Mouse (Mus musculus) adrenal gland, adult (tissue): ENCODE results near the gene Scgb1c1.
"Not testable (repeated sequence)": the region's sequence is repeated elsewhere in the genome, so short reads cannot be mapped to it uniquely, and the experiment has no call there.

ENCODE experiments used
- DNase-seq, 2 experiments: peaks; one replicate each; pipeline ENCODE4 v3.0.0; 2022 to 2023; ENCODE audit warnings: low spot score in 1 of 2; ENCODE audit not compliant: inconsistent age in 2 of 2

Scgb1c1 gene

DNA sequence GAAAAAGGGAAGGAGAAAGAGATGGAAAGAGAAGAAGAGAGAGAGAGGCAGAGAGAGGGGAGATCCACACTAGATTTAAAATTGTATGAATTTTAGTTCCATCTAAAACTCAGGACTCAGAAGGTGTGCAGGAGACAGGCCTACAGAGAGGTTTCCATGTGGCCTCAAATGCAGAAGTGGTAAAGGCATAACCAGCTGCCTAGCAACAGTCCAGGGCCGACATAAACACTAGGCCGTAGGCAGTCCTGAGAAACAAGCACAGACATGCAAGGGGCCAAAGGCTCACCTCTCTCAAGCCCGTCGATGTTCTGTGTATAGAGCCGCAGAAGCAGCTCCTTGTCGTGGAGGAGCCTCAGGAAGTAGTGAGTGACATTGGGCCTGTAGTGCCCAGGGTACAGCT is 32.0 kb downstream of the Scgb1c1 start:
- DNase-seq, result no peak

GRCm38 (mm10) chr7:140879355-140879754 is 34.0 kb downstream of the Scgb1c1 start:
- DNase-seq, result no peak

DNA sequence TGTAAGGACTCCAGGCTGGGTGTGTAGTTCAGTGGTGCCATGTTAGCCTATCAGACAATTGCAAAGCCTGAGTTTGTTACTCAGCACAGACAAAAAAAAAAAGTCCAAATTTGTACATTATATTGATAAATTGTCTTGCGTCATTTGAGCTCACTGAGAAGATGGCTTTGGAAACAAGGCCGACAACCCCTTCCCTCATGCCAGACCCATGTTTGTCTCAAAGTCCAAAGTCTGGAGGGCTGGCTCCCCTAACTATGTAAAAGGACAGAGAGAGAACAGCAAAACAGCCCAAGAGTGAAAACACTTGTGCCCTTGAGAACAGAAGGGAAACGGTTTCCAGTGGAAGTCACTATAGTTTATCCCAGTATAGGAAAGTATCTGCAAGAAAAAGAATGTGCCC is 35.1 kb downstream of the Scgb1c1 start:
- DNase-seq, result no peak

DNA sequence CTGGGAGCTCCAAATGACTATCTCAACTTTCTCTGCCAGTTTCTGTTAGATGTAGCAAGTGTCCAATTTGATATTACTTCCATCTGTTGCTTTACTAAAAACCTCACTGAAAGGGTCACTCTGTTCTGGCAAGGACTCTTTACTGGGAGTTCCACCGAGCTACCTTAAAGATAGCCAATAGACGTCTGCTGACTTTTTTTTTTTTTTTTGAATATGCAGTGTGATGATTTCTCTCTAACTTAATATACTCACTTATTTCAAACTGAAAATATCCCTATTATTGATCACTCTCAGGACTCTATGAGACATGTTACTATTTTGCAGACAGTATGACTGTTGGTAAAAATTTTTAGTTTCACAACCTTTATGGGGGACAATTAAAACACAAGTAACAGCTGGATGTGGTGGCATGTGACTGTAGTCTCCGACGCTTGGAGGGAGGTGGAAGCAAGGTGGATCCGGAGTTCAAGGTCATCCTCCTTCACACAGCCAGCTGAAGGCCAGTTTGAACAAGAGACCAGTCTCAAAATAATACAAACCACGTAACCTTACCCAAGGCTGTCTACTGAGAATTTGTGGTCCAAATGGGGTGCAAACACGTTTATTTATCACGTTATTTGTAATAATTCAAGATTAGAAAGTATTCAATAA is 35.6 kb downstream of the Scgb1c1 start:
- peak in 1 of 2 experiments; percentile 58 for DNase-seq

DNA sequence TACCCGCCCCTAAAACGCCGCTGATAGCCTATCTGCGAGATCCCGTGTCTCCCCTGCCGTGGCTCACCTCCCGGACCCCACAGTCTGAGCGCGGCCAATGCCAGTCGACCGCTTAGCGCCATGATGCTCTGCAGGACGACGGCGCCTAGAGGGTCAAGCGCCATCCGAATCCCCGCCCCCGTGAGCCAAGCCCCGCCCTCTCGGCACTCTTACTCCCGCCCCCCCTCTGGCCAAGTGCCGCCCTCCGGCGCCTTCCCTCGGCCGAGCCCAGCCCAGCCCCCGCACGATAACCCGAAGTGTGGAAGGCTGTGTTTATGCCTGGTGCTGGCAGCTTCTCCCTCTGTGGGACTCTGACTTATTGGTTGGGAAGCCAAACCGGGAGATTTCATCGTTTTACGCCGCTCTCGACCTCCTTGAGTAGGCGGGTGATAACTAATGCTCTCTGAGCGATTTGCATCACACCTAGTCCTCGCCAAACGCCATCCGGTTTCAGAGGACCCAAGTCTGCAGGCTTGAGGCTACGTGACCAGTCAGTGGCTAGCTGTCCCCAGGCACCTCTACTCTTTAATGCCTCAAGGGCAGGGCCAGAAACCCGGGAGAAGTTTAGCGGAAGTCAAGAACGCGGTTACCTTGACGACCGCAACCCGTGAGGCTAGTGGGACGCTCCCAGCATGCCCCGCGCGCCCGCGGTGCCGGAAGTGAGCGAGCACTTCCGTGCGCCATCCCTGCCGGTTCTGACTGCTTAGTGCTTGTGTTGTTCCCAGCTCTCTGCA is 36.5 kb downstream of the Scgb1c1 start, which contains the start of the genes Psmd13 and Sirt3:
TSS of gene Psmd13 (plus strand) at position 273 of the 773 bp plus-strand sequence.
TSS of gene Sirt3 (minus strand) at position 614 of the 773 bp plus-strand sequence.
- DNase-seq, result peak; percentile 94 to 97

DNA sequence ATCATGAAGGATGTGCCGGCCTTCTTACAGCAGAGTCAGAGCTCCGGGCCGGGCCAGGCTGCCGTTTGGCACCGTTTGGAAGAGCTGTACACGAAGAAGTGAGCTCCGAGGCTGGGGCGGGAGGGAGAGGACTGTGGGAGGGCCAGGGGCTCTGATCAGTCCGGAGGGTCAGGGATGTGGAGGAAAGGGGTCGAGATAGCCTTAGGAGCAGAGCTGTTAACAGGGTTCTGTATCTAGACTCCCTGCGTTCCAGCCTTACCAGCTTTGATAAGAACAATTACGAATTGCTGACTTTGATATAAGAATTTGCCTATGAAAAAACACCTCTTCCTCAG is 37.1 kb downstream of the Scgb1c1 start:
- no peak for DNase-seq

DNA sequence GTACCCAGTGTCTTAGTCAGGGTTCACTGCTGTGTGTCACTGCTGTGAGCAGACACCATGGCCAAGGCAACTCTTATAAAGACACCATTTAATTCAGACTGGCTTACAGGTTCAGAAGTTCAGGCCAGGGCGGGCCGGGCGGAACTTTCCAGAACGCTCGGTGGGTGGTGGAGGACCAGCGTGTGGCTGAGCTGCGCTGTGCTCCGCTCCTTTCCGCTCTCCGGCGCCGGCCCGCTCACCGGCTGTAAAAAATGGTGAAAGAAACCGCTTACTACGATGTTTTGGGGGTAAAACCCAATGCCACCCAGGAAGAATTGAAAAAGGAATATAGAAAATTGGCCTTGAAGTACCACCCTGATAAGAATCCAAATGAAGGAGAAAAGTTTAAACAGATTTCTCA is 45.3 kb downstream of the Scgb1c1 start:
- not testable (repeated sequence) for DNase-seq

GRCm38 (mm10) chr7:140894031-140894430 is 48.7 kb downstream of the Scgb1c1 start:
- no peak for DNase-seq

GRCm38 (mm10) chr7:140894611-140895010 is 49.3 kb downstream of the Scgb1c1 start:
- no peak for DNase-seq
